Mouse (Mus musculus) neural tube, embryonic 15.5 days (tissue): ENCODE measurements around the gene Mapk12. TPM values are rescaled to one million over a fixed set of nuclear protein-coding genes. Genes with fewer than 3 reads are reported as not detected.

ENCODE experiments used
- ATAC-seq: fragments of 200-750 bp; cut with Nextera tagmentation; 2 replicates; pipeline ENCODE4 v1.8.0; 2017; ENCODE audit warnings: mild to moderate bottlenecking, moderate TSS enrichment, moderate library complexity; ENCODE audit not compliant: low FRiP score
- H3K27ac ChIP-seq: fragments of 300-500 bp; sonication (generic); replicated peaks from 2 replicates; pipeline ENCODE4 v1.5.1; 2015; ENCODE audit warnings: mild to moderate bottlenecking, inconsistent platforms
- H3K27me3 ChIP-seq: fragments of 300-500 bp; sonication (generic); replicated peaks from 2 replicates; pipeline ENCODE4 v1.6.1; 2015; ENCODE audit warnings: inconsistent platforms
- H3K36me3 ChIP-seq: fragments of 300-500 bp; sonication (generic); 2 replicates; pipeline ENCODE4 v1.6.1; 2015; ENCODE audit warnings: inconsistent platforms
- H3K4me1 ChIP-seq: fragments of 300-500 bp; sonication (generic); 2 replicates; pipeline ENCODE4 v1.6.1; 2015; ENCODE audit warnings: inconsistent platforms
- H3K4me2 ChIP-seq: fragments of 300-500 bp; sonication (generic); 2 replicates; pipeline ENCODE4 v1.6.1; 2015; ENCODE audit warnings: inconsistent platforms, mild to moderate bottlenecking, moderate library complexity
- H3K4me3 ChIP-seq: fragments of 300-500 bp; sonication (generic); replicated peaks from 2 replicates; pipeline ENCODE4 v1.5.1; 2015; ENCODE audit warnings: mild to moderate bottlenecking, inconsistent platforms
- H3K9ac ChIP-seq: fragments of 300-500 bp; sonication (generic); replicated peaks from 2 replicates; pipeline ENCODE4 v1.6.1; 2015; ENCODE audit warnings: mild to moderate bottlenecking, inconsistent platforms
- H3K9me3 ChIP-seq: fragments of 300-500 bp; sonication (generic); replicated peaks from 2 replicates; pipeline ENCODE4 v1.6.1; 2016; ENCODE audit warnings: inconsistent platforms
- WGBS: fragments of 180-500 bp; shearing (Covaris S2); methylation state at CpG from one replicate; pipeline ENCODE4 v1.1.7; 2015; ENCODE audit warnings: mixed read lengths; 5-methylcytosine and 5-hydroxymethylcytosine counted together
- polyA plus RNA-seq: library from polyadenylated mRNA; unstranded; fragments of >200 nt; fragmentation: Nextera tagmentation; extraction: Ambion mirVana; gene quantifications from 2 replicates; pipeline ENCODE4 v1.2.1, GENCODE M21; 2015

The Mapk12 gene
- polyA plus RNA-seq, 1 experiment from 2014 or later = 5.2 TPM

DNA sequence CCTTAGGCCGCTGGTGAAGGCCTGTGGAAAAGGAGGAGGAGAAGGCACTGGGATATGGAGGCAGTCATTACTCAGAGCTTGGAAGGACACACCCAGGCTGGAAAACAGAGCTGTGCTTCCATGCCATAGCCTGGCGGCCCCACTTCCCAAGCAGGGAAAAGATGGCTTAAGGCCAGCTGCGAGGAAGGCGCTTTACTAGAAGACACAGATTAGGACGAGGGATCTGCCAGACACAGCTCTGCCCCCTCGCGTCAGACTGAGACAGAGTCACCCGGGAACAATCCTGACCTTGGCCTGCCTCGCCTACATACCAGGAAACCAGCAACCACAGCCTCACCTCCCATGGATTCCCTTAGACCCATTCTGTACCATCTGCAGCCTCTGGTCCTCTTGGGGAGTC, 30.4 kb downstream of the Mapk12 start:
- no peaks in the 10 kb centered on the region for H3K4me1 ChIP-seq
- no peak overlapping the region for H3K4me3 ChIP-seq
- H3K27ac ChIP-seq = no peak overlapping the region
- H3K27me3 ChIP-seq = no peaks in the 10 kb centered on the region
- no peaks in the 10 kb centered on the region for H3K9me3 ChIP-seq
- WGBS = 90% methylated on average over 9 of the region's 9 CpGs
- H3K9ac ChIP-seq = no peak overlapping the region
- no peak for ATAC-seq
- peaks cover 89% of the 10 kb centered on the region for H3K36me3 ChIP-seq
- no peak overlapping the region for H3K4me2 ChIP-seq

DNA sequence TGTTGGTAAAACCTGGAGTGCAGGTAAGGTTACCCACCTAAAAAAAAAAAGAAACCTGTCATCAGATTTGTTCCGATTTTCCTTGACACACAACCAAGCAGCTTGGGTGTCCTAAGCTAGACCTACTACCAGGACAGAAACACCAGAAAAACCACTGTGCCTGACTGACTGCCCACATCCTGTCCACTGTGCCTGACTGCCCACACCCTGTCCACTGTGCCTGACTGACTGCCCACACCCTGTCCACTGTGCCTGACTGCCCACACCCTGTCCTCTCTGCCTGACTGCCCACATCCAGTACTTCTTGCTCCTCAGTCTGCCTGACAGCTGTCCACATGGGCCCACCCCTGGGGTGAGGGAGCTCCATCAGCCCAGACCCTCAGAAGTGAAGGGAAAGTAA, 33.5 kb downstream of the Mapk12 start:
- Histone ChIP-seq H3K9me3 (no peaks in the 10 kb centered on the region), H3K4me3 (no peak overlapping the region), H3K27ac (no peak overlapping the region), H3K9ac (no peak overlapping the region), H3K36me3 (peaks cover 98% of the 10 kb centered on the region), H3K4me2 (no peak overlapping the region), H3K27me3 (no peaks in the 10 kb centered on the region), H3K4me1 (no peaks in the 10 kb centered on the region)
- no peak for ATAC-seq
- 96% methylated on average over 1 of the region's 1 CpGs for WGBS

DNA sequence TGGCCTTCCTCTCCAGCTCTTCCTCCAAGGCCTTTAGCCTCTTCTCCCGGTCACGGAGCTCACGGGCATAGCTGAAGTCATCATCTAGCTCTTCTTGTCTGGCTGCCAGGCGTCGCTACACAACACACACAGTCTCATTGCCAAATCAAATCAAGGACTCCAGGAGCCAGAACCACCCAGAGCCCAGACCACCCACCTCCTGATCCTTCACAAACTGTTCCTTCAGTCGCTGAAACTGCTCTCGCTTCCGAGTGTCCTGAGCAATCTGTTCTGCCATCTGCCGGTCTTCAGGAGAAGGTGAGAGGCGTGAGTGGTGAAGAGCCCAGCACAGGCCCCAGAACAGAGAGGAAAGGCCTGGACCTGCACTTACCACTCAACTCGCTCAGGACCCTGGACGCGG, 34.4 kb downstream of the Mapk12 start:
- ATAC-seq = no peak
- no peaks in the 10 kb centered on the region for H3K27me3 ChIP-seq
- WGBS = 92% methylated on average over 13 of the region's 13 CpGs
- no peak overlapping the region for H3K4me2 ChIP-seq
- H3K4me1 ChIP-seq = no peaks in the 10 kb centered on the region
- no peak overlapping the region for H3K4me3 ChIP-seq
- H3K9ac ChIP-seq = no peak overlapping the region
- H3K36me3 ChIP-seq = peaks cover 99% of the 10 kb centered on the region
- no peak overlapping the region for H3K27ac ChIP-seq
- H3K9me3 ChIP-seq = no peaks in the 10 kb centered on the region

DNA sequence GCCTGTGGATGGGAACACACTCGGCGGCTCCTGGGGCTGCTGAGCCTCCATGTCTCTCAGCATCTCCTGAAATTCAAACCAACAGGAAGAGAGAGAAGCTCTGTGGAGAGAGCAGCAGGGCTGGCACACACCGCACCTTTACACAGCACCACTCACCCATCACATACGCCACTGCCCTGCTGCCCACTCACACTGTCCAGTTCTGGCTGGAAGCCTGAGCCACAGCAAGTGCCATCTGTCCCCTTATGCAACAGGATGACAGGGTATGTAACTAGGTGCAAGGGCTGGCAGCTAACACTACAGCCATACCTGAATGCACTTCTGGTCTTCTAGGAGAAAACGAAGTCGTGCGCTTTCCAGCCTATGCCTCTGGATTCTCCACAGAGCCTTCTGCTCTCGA, 36.1 kb downstream of the Mapk12 start:
- no peaks in the 10 kb centered on the region for H3K4me1 ChIP-seq
- no peaks in the 10 kb centered on the region for H3K27me3 ChIP-seq
- WGBS = 96% methylated on average over 8 of the region's 8 CpGs
- no peaks in the 10 kb centered on the region for H3K9me3 ChIP-seq
- no peak overlapping the region for H3K4me3 ChIP-seq
- H3K4me2 ChIP-seq = no peak overlapping the region
- H3K36me3 ChIP-seq = peaks cover 99% of the 10 kb centered on the region
- no peak overlapping the region for H3K27ac ChIP-seq
- no peak for ATAC-seq
- H3K9ac ChIP-seq = no peak overlapping the region

DNA sequence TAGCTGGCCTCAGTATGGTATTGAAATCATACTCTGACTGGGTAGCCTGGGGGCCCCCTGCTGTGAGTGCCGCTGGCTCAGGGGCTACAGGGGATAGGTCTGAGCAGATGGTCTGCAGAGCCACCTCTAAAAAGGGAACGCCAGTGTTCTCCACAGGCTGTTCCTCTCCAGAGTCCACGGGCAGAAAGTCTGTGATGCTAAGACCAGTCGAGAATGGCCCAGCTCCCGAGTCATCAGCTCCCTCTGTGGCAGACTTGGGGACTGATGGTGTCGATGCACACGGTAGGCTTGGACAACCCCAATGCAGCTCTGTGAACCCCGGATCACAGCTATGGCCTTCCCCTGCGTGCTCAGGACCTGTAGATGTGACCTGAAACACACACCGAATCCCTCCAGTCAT, 36.6 kb downstream of the Mapk12 start:
- Histone ChIP-seq H3K4me3 (no peak overlapping the region), H3K9ac (no peak overlapping the region), H3K36me3 (peaks cover 99% of the 10 kb centered on the region), H3K4me2 (no peak overlapping the region), H3K4me1 (no peaks in the 10 kb centered on the region), H3K27ac (no peak overlapping the region), H3K9me3 (no peaks in the 10 kb centered on the region), H3K27me3 (no peaks in the 10 kb centered on the region)
- 87% methylated on average over 10 of the region's 10 CpGs for WGBS
- no peak for ATAC-seq

DNA sequence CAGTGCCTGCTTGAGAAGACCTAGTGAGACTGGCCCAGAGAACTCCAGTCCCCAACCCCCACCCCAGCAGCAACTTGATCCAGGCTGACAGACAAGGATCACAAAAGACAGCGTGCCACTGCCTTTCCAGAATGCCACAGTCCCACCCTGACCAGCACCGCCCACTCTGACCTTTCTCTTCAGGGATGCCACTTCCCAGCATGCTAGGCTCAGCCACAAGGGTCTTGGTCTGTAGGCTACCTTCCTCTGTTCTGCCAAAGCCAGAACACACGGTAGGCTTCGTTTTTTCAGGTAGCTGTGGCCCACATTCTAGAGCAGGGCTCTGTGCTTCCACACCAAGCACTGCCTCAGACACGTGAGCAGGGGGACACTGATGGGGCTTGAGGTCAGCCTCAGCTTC, 37.9 kb downstream of the Mapk12 start:
- H3K9me3 ChIP-seq = no peaks in the 10 kb centered on the region
- no peaks in the 10 kb centered on the region for H3K4me1 ChIP-seq
- WGBS = 73% methylated on average over 5 of the region's 5 CpGs
- no peak overlapping the region for H3K4me2 ChIP-seq
- no peak overlapping the region for H3K9ac ChIP-seq
- peaks cover 99% of the 10 kb centered on the region for H3K36me3 ChIP-seq
- no peaks in the 10 kb centered on the region for H3K27me3 ChIP-seq
- H3K4me3 ChIP-seq = no peak overlapping the region
- H3K27ac ChIP-seq = no peak overlapping the region
- no peak for ATAC-seq

DNA sequence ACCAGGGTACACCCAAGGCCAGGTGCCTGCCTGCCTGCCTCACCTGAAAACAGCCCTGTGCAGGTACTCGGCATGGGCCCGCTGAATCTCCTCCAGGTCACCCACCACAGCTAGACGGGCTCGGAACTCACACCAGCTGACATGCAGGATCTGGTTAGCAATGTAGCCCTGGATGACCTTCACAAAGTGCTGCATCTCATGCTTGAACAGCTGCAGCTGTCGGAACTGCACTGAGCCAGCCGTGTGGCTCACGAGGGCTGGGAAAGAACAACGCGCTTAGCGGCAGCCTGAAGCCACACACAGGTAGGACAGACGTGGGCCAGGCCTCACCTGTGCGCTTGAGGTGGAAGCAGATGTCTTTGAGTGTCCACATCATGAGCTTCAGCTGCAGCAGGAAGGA, 39.7 kb downstream of the Mapk12 start:
- Histone ChIP-seq H3K36me3 (peaks cover 99% of the 10 kb centered on the region), H3K4me3 (no peak overlapping the region), H3K27me3 (no peaks in the 10 kb centered on the region), H3K27ac (no peak overlapping the region), H3K4me2 (no peak overlapping the region), H3K9me3 (no peaks in the 10 kb centered on the region), H3K9ac (no peak overlapping the region), H3K4me1 (no peaks in the 10 kb centered on the region)
- 93% methylated on average over 12 of the region's 12 CpGs for WGBS
- no peak for ATAC-seq

DNA sequence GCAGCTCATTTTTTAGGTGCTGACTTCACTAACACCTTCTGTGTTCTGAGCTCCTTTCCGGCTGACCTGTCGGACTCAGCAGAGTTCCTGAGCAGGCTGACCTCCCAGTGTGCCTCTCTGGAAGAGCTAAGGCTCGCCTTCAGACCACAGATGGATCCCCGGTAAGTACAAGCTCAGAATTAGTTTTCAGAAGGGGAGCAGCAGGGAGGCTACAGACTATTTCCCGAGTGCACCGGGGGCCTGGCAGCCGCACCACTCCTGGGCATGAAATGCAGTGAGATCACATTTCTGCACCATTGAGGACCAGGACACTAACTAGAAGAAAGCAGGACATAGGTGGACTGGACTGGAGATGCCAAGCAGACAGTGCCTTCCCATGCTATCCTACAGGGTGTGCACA, 41.9 kb downstream of the Mapk12 start:
- ATAC-seq = no peak
- no peak overlapping the region for H3K27ac ChIP-seq
- H3K36me3 ChIP-seq = peaks cover 99% of the 10 kb centered on the region
- no peaks in the 10 kb centered on the region for H3K4me1 ChIP-seq
- no peak overlapping the region for H3K4me2 ChIP-seq
- H3K4me3 ChIP-seq = no peak overlapping the region
- H3K27me3 ChIP-seq = no peaks in the 10 kb centered on the region
- WGBS = 91% methylated on average over 7 of the region's 7 CpGs
- no peak overlapping the region for H3K9ac ChIP-seq
- H3K9me3 ChIP-seq = no peaks in the 10 kb centered on the region

DNA sequence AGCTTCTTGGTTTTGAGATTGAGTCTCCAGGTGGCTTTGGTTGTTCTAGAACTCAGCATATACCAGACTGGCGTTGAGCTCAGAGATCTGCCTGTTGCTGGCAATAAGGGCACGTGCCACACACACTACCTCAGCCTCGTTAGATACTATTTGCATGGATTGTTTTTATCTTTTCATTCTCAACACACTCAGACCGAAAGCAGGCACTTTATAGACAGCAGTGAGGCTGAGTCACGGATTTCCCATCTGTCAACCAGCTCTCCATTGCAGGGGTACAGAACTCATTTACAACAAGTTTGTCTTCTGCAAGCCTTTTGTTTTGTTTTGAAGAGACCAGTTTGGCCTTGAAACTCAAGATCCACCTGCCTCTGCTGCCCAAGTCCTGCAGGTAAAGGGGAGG, 43.1 kb downstream of the Mapk12 start:
- no peak overlapping the region for H3K4me2 ChIP-seq
- no peak for ATAC-seq
- H3K4me3 ChIP-seq = no peak overlapping the region
- H3K36me3 ChIP-seq = peaks cover 99% of the 10 kb centered on the region
- H3K4me1 ChIP-seq = no peaks in the 10 kb centered on the region
- H3K27me3 ChIP-seq = no peaks in the 10 kb centered on the region
- H3K9ac ChIP-seq = no peak overlapping the region
- H3K27ac ChIP-seq = no peak overlapping the region
- WGBS = 93% methylated on average over 5 of the region's 5 CpGs
- no peaks in the 10 kb centered on the region for H3K9me3 ChIP-seq

DNA sequence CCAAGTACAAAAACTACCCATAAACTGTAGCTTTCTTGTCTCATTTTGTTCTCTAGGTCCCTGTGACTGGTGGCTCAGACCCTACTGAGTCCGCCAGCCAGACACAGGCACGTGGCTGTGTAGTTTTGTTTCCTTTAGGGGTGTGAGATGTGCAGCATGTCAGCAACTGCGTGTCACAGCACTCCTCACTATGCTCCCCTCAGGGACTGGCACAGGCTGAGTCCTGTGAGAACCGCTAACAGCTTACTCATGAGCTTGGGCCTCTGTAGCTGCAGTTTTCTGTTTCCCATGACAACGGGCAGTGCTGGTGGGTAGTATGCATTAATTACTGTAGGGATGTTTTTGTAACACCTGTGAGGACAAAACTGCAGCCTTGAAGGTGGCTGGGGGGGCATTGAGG, 48.3 kb downstream of the Mapk12 start:
- Histone ChIP-seq H3K4me3 (no peak overlapping the region), H3K36me3 (peaks cover 57% of the 10 kb centered on the region), H3K4me2 (no peak overlapping the region), H3K27ac (no peak overlapping the region), H3K9ac (no peak overlapping the region), H3K27me3 (no peaks in the 10 kb centered on the region), H3K9me3 (no peaks in the 10 kb centered on the region), H3K4me1 (peaks cover 31% of the 10 kb centered on the region)
- WGBS = 78% methylated on average over 5 of the region's 5 CpGs
- no peak for ATAC-seq

DNA sequence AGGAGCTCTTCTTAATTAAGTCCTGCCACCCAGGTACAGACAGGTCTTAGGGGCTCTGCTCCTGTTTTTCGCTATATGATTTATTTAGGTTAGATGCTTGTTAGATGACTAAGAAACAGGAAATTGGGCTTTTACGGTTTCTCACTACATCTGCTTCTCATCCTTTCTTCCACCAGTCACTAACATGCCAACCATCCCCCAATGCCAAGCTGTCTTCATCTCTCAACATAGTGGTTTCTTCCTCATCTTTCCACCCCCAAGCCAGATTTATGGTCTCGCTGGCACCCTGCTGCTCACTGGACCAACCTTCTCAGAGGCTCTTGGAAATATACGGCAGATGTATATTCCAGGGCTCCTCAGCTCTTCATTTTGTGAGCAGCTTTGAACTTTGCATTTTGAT, 49.8 kb downstream of the Mapk12 start:
- no peaks in the 10 kb centered on the region for H3K9me3 ChIP-seq
- peaks cover 57% of the 10 kb centered on the region for H3K36me3 ChIP-seq
- H3K4me1 ChIP-seq = peaks cover 31% of the 10 kb centered on the region
- H3K27me3 ChIP-seq = no peaks in the 10 kb centered on the region
- peak overlapping the region; percentile 99; the same call in 1 of the 2 replicates for H3K4me3 ChIP-seq
- no peak overlapping the region for H3K27ac ChIP-seq
- 0 out of 2 replicates have a peak overlapping the region, but pooled peaks have one; percentile 23 for H3K9ac ChIP-seq
- ATAC-seq = no peak
- WGBS = 86% methylated on average over 4 of the region's 4 CpGs
- H3K4me2 ChIP-seq = peak overlapping the region; percentile 97; the same call in 1 of the 2 replicates

DNA sequence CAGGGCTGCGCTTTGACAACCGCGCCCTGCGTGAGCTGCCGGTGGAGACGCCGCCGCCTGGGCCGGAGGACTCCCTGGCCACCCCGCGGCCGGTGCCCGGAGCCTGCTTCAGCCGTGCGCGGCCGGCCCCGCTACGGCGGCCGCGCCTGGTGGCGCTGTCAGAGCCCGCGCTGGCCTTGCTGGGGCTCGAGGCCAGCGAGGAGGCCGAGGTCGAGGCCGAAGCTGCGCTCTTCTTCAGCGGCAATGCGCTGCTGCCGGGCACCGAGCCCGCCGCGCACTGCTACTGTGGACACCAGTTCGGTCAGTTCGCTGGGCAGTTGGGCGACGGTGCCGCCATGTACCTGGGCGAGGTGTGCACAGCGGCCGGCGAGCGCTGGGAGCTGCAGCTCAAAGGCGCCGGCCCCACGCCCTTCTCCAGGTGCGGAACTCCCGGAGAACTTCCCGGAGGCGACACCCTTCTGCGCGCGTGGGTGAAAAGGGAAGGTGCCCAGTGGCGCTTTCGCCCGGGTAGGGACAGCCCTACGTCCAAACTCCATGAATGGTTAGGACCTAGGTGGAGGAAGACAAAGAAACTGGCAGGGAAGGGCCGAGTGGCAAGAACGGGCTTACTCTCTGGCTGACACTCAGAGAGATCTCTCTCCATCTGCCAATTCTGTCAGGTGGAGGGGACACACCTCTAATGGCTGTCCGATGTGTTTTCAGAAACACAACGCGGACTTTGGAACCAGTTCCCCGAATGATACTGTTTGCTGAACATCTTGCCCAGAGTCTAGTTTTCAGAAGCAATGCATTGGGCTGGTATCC, 51.1 kb downstream of the Mapk12 start:
- ATAC-seq = peak; percentile 67
- peak overlapping the region; percentile 97 for H3K4me2 ChIP-seq
- H3K4me3 ChIP-seq = peak overlapping the region; percentile 99
- H3K9ac ChIP-seq = peak overlapping the region; percentile 97
- 4% methylated on average over 68 of the region's 68 CpGs for WGBS
- H3K9me3 ChIP-seq = no peaks in the 10 kb centered on the region
- H3K27ac ChIP-seq = peak overlapping the region; percentile 84
- H3K4me1 ChIP-seq = peaks cover 31% of the 10 kb centered on the region
- H3K27me3 ChIP-seq = no peaks in the 10 kb centered on the region
- H3K36me3 ChIP-seq = peaks cover 57% of the 10 kb centered on the region
